Mouse (Mus musculus): ENCODE measurements around the gene Zfp934. TPM values are rescaled to one million over a fixed set of nuclear protein-coding genes. Genes with fewer than 3 reads are reported as not detected.
A peak's percentile ranks its signal among the peaks of the same experiment; 100 is the strongest.
"Not testable (repeated sequence)": the region's sequence is repeated elsewhere in the genome, so short reads cannot be mapped to it uniquely, and the experiment has no call there.

Zfp934 gene
- polyA plus RNA-seq, 1 experiment from 2014 or later: 6.2 TPM

- H3K4me1 ChIP-seq (replicated peaks; ENCODE audit: control insufficient read depth, insufficient read depth, low read length); H3K27me3 ChIP-seq (replicated peaks; ENCODE audit: control insufficient read depth, insufficient read depth, low read length); H3K27ac ChIP-seq (ENCODE audit: low read depth, low read length); H3K4me2 ChIP-seq (replicated peaks; ENCODE audit: low read depth); ATAC-seq; H3K36me3 ChIP-seq (ENCODE audit: control insufficient read depth, insufficient read depth); H3K9ac ChIP-seq (ENCODE audit: low read depth, low read length); H3K9me3 ChIP-seq (ENCODE audit: control insufficient read depth); H3K4me3 ChIP-seq (ENCODE audit: low read depth, low read length): not testable (repeated sequence)
- TF ChIP-seq CTCF (IDR thresholded peaks at IDR 0.05; ENCODE audit: low read depth): peak; percentile 70
Observed at GRCm38 (mm10) chr13:62469947-62470346, 101.1 kb downstream of the Zfp934 start.

DNA sequence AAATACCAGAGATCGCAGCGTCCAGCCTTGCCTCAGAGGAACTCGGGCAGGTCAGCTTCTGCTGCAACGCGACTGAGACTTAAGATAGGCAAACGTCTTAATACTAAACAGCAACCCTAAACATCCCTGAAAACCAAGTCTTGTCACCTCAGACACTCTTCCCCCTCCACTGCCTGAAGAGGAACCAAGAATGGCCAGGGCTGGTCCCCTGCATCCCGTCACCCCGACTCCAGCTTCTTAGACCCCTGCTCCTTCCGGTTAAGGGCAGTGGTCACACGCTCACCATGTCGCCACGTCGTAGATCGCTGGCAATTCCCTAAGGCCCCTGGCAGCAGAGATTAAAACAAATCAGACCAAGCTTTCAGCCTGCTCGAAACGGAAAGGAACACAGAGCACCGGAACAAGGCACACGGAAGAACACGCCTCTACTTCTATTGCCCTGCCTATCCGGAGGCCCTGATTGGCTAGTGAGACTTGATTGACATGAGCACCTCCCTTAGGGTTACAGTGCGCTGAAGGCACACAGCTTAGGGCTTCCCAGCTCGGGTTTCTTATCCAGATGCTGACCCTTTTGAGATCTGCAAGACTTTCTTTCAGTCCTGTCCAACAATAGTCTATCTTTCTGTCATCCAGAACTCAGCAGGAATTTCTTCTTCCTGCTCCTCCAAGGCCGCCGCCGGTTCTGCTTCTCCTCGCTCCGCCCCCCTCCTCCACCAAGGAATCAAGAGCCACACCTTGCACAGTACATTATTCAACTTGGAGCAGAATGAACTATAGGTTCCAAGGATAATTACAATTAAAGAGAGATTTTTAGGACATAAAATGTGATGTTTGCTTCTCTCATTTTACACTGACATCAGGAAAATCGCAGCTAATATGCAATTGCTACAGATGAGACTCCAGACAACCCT lies 104.3 kb downstream of the Zfp934 start, which contains the start of gene Gm49359:
Gene Gm49359 (minus strand): TSS at position 409 of the 911 bp plus-strand sequence.
- H3K36me3 ChIP-seq (ENCODE audit: control insufficient read depth, insufficient read depth); H3K4me1 ChIP-seq (replicated peaks; ENCODE audit: control insufficient read depth, insufficient read depth, low read length); H3K27me3 ChIP-seq (replicated peaks; ENCODE audit: control insufficient read depth, insufficient read depth, low read length); H3K9me3 ChIP-seq (ENCODE audit: control insufficient read depth): not testable (repeated sequence)
- 2% methylated on average over 27 of the region's 28 CpGs for WGBS
- Histone ChIP-seq H3K9ac (ENCODE audit: low read depth, low read length) (peak within 1 kb of the TSS; percentile 60), H3K27ac (ENCODE audit: low read depth, low read length) (peak within 1 kb of the TSS; percentile 74), H3K4me3 (ENCODE audit: low read depth, low read length) (peak within 1 kb of the TSS; percentile 65), H3K4me2 (replicated peaks; ENCODE audit: low read depth) (peak within 1 kb of the TSS; percentile 52)
- peak; percentile 100 for ATAC-seq

Small RNA genes within 50 kb of the gene (microRNA-seq; reads per million reads assigned to microRNA genes)
- not detected for gene Gm22256

Other genes starting within 250 kb of the Zfp934 start
- 1.3 and 2.0 TPM in 2 replicates for gene Gm3604, start 188.0 kb downstream of the Zfp934 start, polyA plus RNA-seq (2015; fragmentation: Nextera tagmentation; extraction: Ambion mirVana)
- 2.6 and 4.0 TPM in 2 replicates for gene Gm49359, start 104.4 kb downstream of the Zfp934 start, polyA plus RNA-seq (2015; fragmentation: Nextera tagmentation; extraction: Ambion mirVana)
- 0.21 TPM in 1 of 2 replicates, not detected in the other for gene Zfp935, start 12.7 kb downstream of the Zfp934 start, polyA plus RNA-seq (2015; fragmentation: Nextera tagmentation; extraction: Ambion mirVana)
- 1.7 and 2.8 TPM in 2 replicates for gene 6720489N17Rik, start 53.0 kb upstream of the Zfp934 start, polyA plus RNA-seq (2015; fragmentation: Nextera tagmentation; extraction: Ambion mirVana)
- 5.6 and 6.4 TPM in 2 replicates for gene Platr25, start 189.5 kb upstream of the Zfp934 start, polyA plus RNA-seq (2015; fragmentation: Nextera tagmentation; extraction: Ambion mirVana)
- gene Gm5141, start 214.6 kb upstream of the Zfp934 start, polyA plus RNA-seq (2015; fragmentation: Nextera tagmentation; extraction: Ambion mirVana): 1.2 and 1.7 TPM in 2 replicates